Mouse (Mus musculus): Measurements from ENCODE around the gene Rps6ka5.

DNA sequence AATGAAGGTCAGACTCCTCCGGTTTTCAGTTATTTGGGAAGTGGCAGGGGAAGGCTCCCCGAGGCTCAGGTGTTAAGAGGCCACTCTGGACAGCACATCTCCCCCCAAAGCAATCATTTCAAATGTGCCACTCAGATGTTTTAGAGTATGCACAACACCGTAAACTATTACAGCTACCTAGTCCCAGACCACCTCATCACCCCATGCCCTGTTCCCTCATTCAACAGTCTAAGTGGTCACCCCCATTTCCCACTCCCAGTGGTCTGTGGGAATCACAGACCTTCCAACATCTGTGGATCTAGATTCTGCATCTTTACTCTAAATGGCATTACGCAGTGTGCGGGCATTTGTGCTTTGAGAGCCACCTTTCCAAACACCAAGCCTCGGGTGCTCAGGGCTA lies 184.3 kb downstream of the Rps6ka5 start:
- no peak for TF ChIP-seq POLR2A (IDR thresholded peaks at IDR 0.05; ENCODE audit: low read depth, low read length)
- TF ChIP-seq CTCF (IDR thresholded peaks at IDR 0.05; ENCODE audit: extremely low read depth, insufficient read depth, insufficient read length, insufficient replicate concordance): no peak
